Mouse (Mus musculus): ENCODE measurements around the gene Erf. TPM values are rescaled to one million over a fixed set of nuclear protein-coding genes. Genes with fewer than 3 reads are reported as not detected.

Gene Erf
- 19.0 and 20.8 TPM in 2 replicates for total RNA-seq (2014; rRNA removed)
- polyA plus RNA-seq (2015; fragmentation: Nextera tagmentation; extraction: Ambion mirVana): 3.0 and 3.7 TPM in 2 replicates

- peak within 1 kb of the TSS; percentile 92 for H3K4me2 ChIP-seq (ENCODE audit: low read depth, low read length)
- peak within 1 kb of the TSS; percentile 71 for H3K9ac ChIP-seq (replicated peaks; ENCODE audit: low read length)
- no peaks in the 10 kb centered on the region for H3K36me3 ChIP-seq (ENCODE audit: insufficient read depth, low read length)
- peak; percentile 77 for ATAC-seq
- DNase-seq (ENCODE audit: low spot score): peak; percentile 92
- WGBS: 2% methylated on average over 61 of the region's 81 CpGs
- H3K9me3 ChIP-seq (ENCODE audit: low read length): no peaks in the 10 kb centered on the region
- peaks cover 17% of the 10 kb centered on the region for H3K4me1 ChIP-seq (ENCODE audit: insufficient read depth, low read length)
- H3K4me3 ChIP-seq (ENCODE audit: low read length): peak within 1 kb of the TSS; percentile 83
- no peak for TF ChIP-seq CTCF (IDR thresholded peaks at IDR 0.05; ENCODE audit: low read depth)
- H3K27ac ChIP-seq: peak within 1 kb of the TSS; percentile 87
- no peaks in the 10 kb centered on the region for H3K27me3 ChIP-seq (ENCODE audit: insufficient read depth, low read length)
These were observed at the start of gene Erf for GRCm38 (mm10) chr7:25250141-25250972. TSS of gene Erf (minus strand) at chr7:25250761.

GRCm38 (mm10) chr7:25297454-25298325 lies 47.1 kb upstream of the Erf start, which contains the start of gene Pafah1b3:
TSS of gene Pafah1b3 (minus strand) at chr7:25297986.
- peak within 1 kb of the TSS; percentile 65 for H3K4me3 ChIP-seq (ENCODE audit: low read length)
- TF ChIP-seq CTCF (IDR thresholded peaks at IDR 0.05; ENCODE audit: low read depth): peak; percentile 62

GRCm38 (mm10) chr7:25296945-25297453 lies 46.4 kb upstream of the Erf start:
- no peak for TF ChIP-seq CTCF (IDR thresholded peaks at IDR 0.05; ENCODE audit: low read depth)
- Histone ChIP-seq H3K36me3 (ENCODE audit: insufficient read depth, low read length) (peaks cover 26% of the 10 kb centered on the region), H3K27ac (peak overlapping the region; percentile 94), H3K4me1 (ENCODE audit: insufficient read depth, low read length) (peaks cover 11% of the 10 kb centered on the region; the same call in 1 of the 2 replicates), H3K27me3 (ENCODE audit: insufficient read depth, low read length) (no peaks in the 10 kb centered on the region), H3K9ac (replicated peaks; ENCODE audit: low read length) (peak overlapping the region; percentile 76), H3K4me3 (ENCODE audit: low read length) (peak overlapping the region; percentile 65), H3K4me2 (ENCODE audit: low read depth, low read length) (peak overlapping the region; percentile 70), H3K9me3 (ENCODE audit: low read length) (no peaks in the 10 kb centered on the region)
- peak; percentile 19 for ATAC-seq
- 2% methylated on average over 21 of the region's 21 CpGs for WGBS
- DNase-seq (ENCODE audit: low spot score): peak; percentile 51

More at GRCm38 (mm10) chr7:25297454-25298325, 47.1 kb upstream of the Erf start, which contains the start of gene Pafah1b3:
- peaks cover 21% of the 10 kb centered on the region; the same call in 1 of the 2 replicates for H3K36me3 ChIP-seq (ENCODE audit: insufficient read depth, low read length)
- peaks cover 11% of the 10 kb centered on the region; the same call in 1 of the 2 replicates for H3K4me1 ChIP-seq (ENCODE audit: insufficient read depth, low read length)
- H3K27me3 ChIP-seq (ENCODE audit: insufficient read depth, low read length): no peaks in the 10 kb centered on the region
- peak; percentile 93 for ATAC-seq
- under 1% methylated on average over 52 of the region's 52 CpGs for WGBS
- H3K9ac ChIP-seq (replicated peaks; ENCODE audit: low read length): peak within 1 kb of the TSS; percentile 76
- H3K4me2 ChIP-seq (ENCODE audit: low read depth, low read length): peak within 1 kb of the TSS; percentile 70
- peak within 1 kb of the TSS; percentile 94 for H3K27ac ChIP-seq
- no peaks in the 10 kb centered on the region for H3K9me3 ChIP-seq (ENCODE audit: low read length)
- peak; percentile 97 for DNase-seq (ENCODE audit: low spot score)

GRCm38 (mm10) chr7:25294960-25295722 lies 44.6 kb upstream of the Erf start:
- peaks cover 11% of the 10 kb centered on the region; the same call in 1 of the 2 replicates for H3K4me1 ChIP-seq (ENCODE audit: insufficient read depth, low read length)
- no peak for ATAC-seq
- 88% methylated on average over 12 of the region's 12 CpGs for WGBS

GRCm38 (mm10) chr7:25294495-25294894 lies 43.9 kb upstream of the Erf start:
- WGBS: 89% methylated on average over 4 of the region's 4 CpGs
- Histone ChIP-seq H3K4me3 (ENCODE audit: low read length) (no peak overlapping the region), H3K36me3 (ENCODE audit: insufficient read depth, low read length) (peaks cover 51% of the 10 kb centered on the region), H3K9me3 (ENCODE audit: low read length) (no peaks in the 10 kb centered on the region), H3K9ac (replicated peaks; ENCODE audit: low read length) (no peak overlapping the region), H3K4me2 (ENCODE audit: low read depth, low read length) (no peak overlapping the region), H3K4me1 (ENCODE audit: insufficient read depth, low read length) (peaks cover 11% of the 10 kb centered on the region; the same call in 1 of the 2 replicates), H3K27ac (no peak overlapping the region), H3K27me3 (ENCODE audit: insufficient read depth, low read length) (no peaks in the 10 kb centered on the region)
- no peak for TF ChIP-seq CTCF (IDR thresholded peaks at IDR 0.05; ENCODE audit: low read depth)
- ATAC-seq (no peak), DNase-seq (ENCODE audit: low spot score) (no peak)

More at GRCm38 (mm10) chr7:25294960-25295722, 44.6 kb upstream of the Erf start:
- H3K27me3 ChIP-seq (ENCODE audit: insufficient read depth, low read length): no peaks in the 10 kb centered on the region
- peaks cover 45% of the 10 kb centered on the region for H3K36me3 ChIP-seq (ENCODE audit: insufficient read depth, low read length)
- no peak for DNase-seq (ENCODE audit: low spot score)
- no peak for TF ChIP-seq CTCF (IDR thresholded peaks at IDR 0.05; ENCODE audit: low read depth)
- no peak overlapping the region for H3K4me3 ChIP-seq (ENCODE audit: low read length)
- no peak overlapping the region for H3K9ac ChIP-seq (replicated peaks; ENCODE audit: low read length)
- no peak overlapping the region for H3K27ac ChIP-seq
- no peak overlapping the region for H3K4me2 ChIP-seq (ENCODE audit: low read depth, low read length)
- H3K9me3 ChIP-seq (ENCODE audit: low read length): no peaks in the 10 kb centered on the region
